Mouse (Mus musculus): ENCODE measurements around the gene Hoxa10.

The Hoxa10 gene

GRCm38 (mm10) chr6:52265913-52266665, 25.4 kb upstream of the Hoxa10 start:
- in situ Hi-C loops (cut with MboI; ENCODE audit: low pct_unique_long_range_greater_than_20kb in 1 of 2, low sequenced_read_pairs in 2 of 2, unreplicated experiment in 1 of 2): loop anchor here in 1 of 2 experiments (25.0 kb wide), 2 partner anchors 571 to 646 kb away; no protein-coding TSS in a partner anchor

- in situ Hi-C loops (cut with MboI; ENCODE audit: low pct_unique_long_range_greater_than_20kb in 1 of 2, low sequenced_read_pairs in 2 of 2, unreplicated experiment in 1 of 2): loop anchor here in 1 of 2 experiments (25.0 kb wide), 2 partner anchors 572 to 647 kb away; no protein-coding TSS in a partner anchor
Observed at GRCm38 (mm10) chr6:52265306-52265912, 24.8 kb upstream of the Hoxa10 start.

GRCm38 (mm10) chr6:52264106-52264790, 23.6 kb upstream of the Hoxa10 start:
- in situ Hi-C loops (cut with MboI; ENCODE audit: low pct_unique_long_range_greater_than_20kb in 1 of 2, low sequenced_read_pairs in 2 of 2, unreplicated experiment in 1 of 2): loop anchor here in 1 of 2 experiments (25.0 kb wide), 2 partner anchors 573 to 648 kb away; no protein-coding TSS in a partner anchor

- in situ Hi-C loops (cut with MboI; ENCODE audit: low pct_unique_long_range_greater_than_20kb in 1 of 2, low sequenced_read_pairs in 2 of 2, unreplicated experiment in 1 of 2): loop anchor here in 1 of 2 experiments (25.0 kb wide), 2 partner anchors 574 to 649 kb away; no protein-coding TSS in a partner anchor
Observed at GRCm38 (mm10) chr6:52263321-52263585, 22.6 kb upstream of the Hoxa10 start.

- in situ Hi-C loops (cut with MboI; ENCODE audit: low pct_unique_long_range_greater_than_20kb in 1 of 2, low sequenced_read_pairs in 2 of 2, unreplicated experiment in 1 of 2): loop anchor here in 1 of 2 experiments (25.0 kb wide), 2 partner anchors 575 to 650 kb away; no protein-coding TSS in a partner anchor
Observed at GRCm38 (mm10) chr6:52262463-52263320, 22.0 kb upstream of the Hoxa10 start.

- in situ Hi-C loops (cut with MboI; ENCODE audit: low pct_unique_long_range_greater_than_20kb in 1 of 2, low sequenced_read_pairs in 2 of 2, unreplicated experiment in 1 of 2): loop anchor here in 1 of 2 experiments (25.0 kb wide), 2 partner anchors 575 to 650 kb away; no protein-coding TSS in a partner anchor
Observed at GRCm38 (mm10) chr6:52261751-52262462, 21.3 kb upstream of the Hoxa10 start.

- in situ Hi-C loops (cut with MboI; ENCODE audit: low pct_unique_long_range_greater_than_20kb in 1 of 2, low sequenced_read_pairs in 2 of 2, unreplicated experiment in 1 of 2): loop anchor here in 1 of 2 experiments (25.0 kb wide), 2 partner anchors 576 to 651 kb away; no protein-coding TSS in a partner anchor
Observed at GRCm38 (mm10) chr6:52260654-52261575, 20.3 kb upstream of the Hoxa10 start, which contains the start of gene Hoxa13. Gene Hoxa13, minus strand, starts transcription at chr6:52260880.

- in situ Hi-C loops (cut with MboI; ENCODE audit: low pct_unique_long_range_greater_than_20kb in 1 of 2, low sequenced_read_pairs in 2 of 2, unreplicated experiment in 1 of 2): loop anchor here (10.0 to 25.0 kb wide), 4 partner anchors 55 to 652 kb away; partner anchors contain the start of gene Evx1 (in 1 of the 2)
Observed at GRCm38 (mm10) chr6:52259811-52260261, 19.2 kb upstream of the Hoxa10 start.

- in situ Hi-C loops (cut with MboI; ENCODE audit: low pct_unique_long_range_greater_than_20kb in 1 of 2, low sequenced_read_pairs in 2 of 2, unreplicated experiment in 1 of 2): loop anchor here (10.0 to 25.0 kb wide), 4 partner anchors 56 to 653 kb away; partner anchors contain the start of gene Evx1 (in 1 of the 2)
Observed at GRCm38 (mm10) chr6:52259081-52259790, 18.6 kb upstream of the Hoxa10 start.

GRCm38 (mm10) chr6:52256956-52257355, 16.3 kb upstream of the Hoxa10 start:
- in situ Hi-C loops (cut with MboI; ENCODE audit: low pct_unique_long_range_greater_than_20kb in 1 of 2, low sequenced_read_pairs in 2 of 2, unreplicated experiment in 1 of 2): loop anchor here (10.0 to 25.0 kb wide), 4 partner anchors 58 to 655 kb away; partner anchors contain the start of gene Evx1 (in 1 of the 2)

GRCm38 (mm10) chr6:52253511-52254500, 13.2 kb upstream of the Hoxa10 start:
- in situ Hi-C loops (cut with MboI; ENCODE audit: low pct_unique_long_range_greater_than_20kb in 1 of 2, low sequenced_read_pairs in 2 of 2, unreplicated experiment in 1 of 2): loop anchor here (10.0 to 25.0 kb wide), 4 partner anchors 61 to 658 kb away; partner anchors contain the start of gene Evx1 (in 1 of the 2)

GRCm38 (mm10) chr6:52252775-52253376, 12.2 kb upstream of the Hoxa10 start:
- in situ Hi-C loops (cut with MboI; ENCODE audit: low pct_unique_long_range_greater_than_20kb in 1 of 2, low sequenced_read_pairs in 2 of 2, unreplicated experiment in 1 of 2): loop anchor here (10.0 to 25.0 kb wide), 4 partner anchors 62 to 659 kb away; partner anchors contain the start of gene Evx1 (in 1 of the 2)

GRCm38 (mm10) chr6:52252016-52252774, 11.5 kb upstream of the Hoxa10 start:
- in situ Hi-C loops (cut with MboI; ENCODE audit: low pct_unique_long_range_greater_than_20kb in 1 of 2, low sequenced_read_pairs in 2 of 2, unreplicated experiment in 1 of 2): loop anchor here (10.0 to 25.0 kb wide), 4 partner anchors 63 to 660 kb away; partner anchors contain the start of gene Evx1 (in 1 of the 2)
